Mouse (Mus musculus) cerebral cortex, adult 2 months (tissue): Measurements from ENCODE around the gene Fuz.

Source experiments
- WGBS: fragments of 180-500 bp; shearing (Covaris S2); methylation state at CpG from one replicate; pipeline ENCODE4 v1.1.7; 2018; 5-methylcytosine and 5-hydroxymethylcytosine counted together

Fuz gene

GRCm38 (mm10) chr7:44860576-44861428 lies 35.1 kb upstream of the Fuz start:
- 40% methylated on average over 22 of the region's 22 CpGs for WGBS

GRCm38 (mm10) chr7:44861429-44861816 lies 34.5 kb upstream of the Fuz start:
- 74% methylated on average over 14 of the region's 14 CpGs for WGBS

GRCm38 (mm10) chr7:44862434-44862833 lies 33.4 kb upstream of the Fuz start:
- 35% methylated on average over 8 of the region's 8 CpGs for WGBS

- WGBS, result 80% methylated on average over 14 of the region's 14 CpGs
These were observed 32.7 kb upstream of the Fuz start for GRCm38 (mm10) chr7:44863210-44863609.

GRCm38 (mm10) chr7:44863982-44864494 lies 31.8 kb upstream of the Fuz start:
- 71% methylated on average over 11 of the region's 11 CpGs for whole genome bisulfite sequencing

- WGBS, result 52% methylated on average over 24 of the region's 24 CpGs
These were observed 31.0 kb upstream of the Fuz start for GRCm38 (mm10) chr7:44864595-44865542.

- 16% methylated on average over 15 of the region's 15 CpGs for WGBS
These were observed 29.4 kb upstream of the Fuz start for GRCm38 (mm10) chr7:44866276-44867009.

- WGBS, result 37% methylated on average over 19 of the region's 19 CpGs
These were observed 28.7 kb upstream of the Fuz start for GRCm38 (mm10) chr7:44867010-44867702.

GRCm38 (mm10) chr7:44867802-44868201 lies 28.1 kb upstream of the Fuz start:
- WGBS, result 22% methylated on average over 9 of the region's 9 CpGs

- 5% methylated on average over 16 of the region's 16 CpGs for WGBS
These were observed 27.4 kb upstream of the Fuz start for GRCm38 (mm10) chr7:44868465-44868864.

GRCm38 (mm10) chr7:44868919-44869696 lies 26.8 kb upstream of the Fuz start:
- WGBS, result 1% methylated on average over 108 of the region's 108 CpGs

- 5% methylated on average over 29 of the region's 29 CpGs for WGBS
These were observed 26.0 kb upstream of the Fuz start, which contains the start of gene Ptov1 for GRCm38 (mm10) chr7:44869697-44870528. TSS of gene Ptov1 (minus strand) at chr7:44869788.

GRCm38 (mm10) chr7:44870614-44871013 lies 25.3 kb upstream of the Fuz start:
- WGBS, result 77% methylated on average over 6 of the region's 6 CpGs

GRCm38 (mm10) chr7:44871181-44871580 lies 24.7 kb upstream of the Fuz start:
- WGBS, result 50% methylated on average over 1 of the region's 1 CpGs

- 90% methylated on average over 2 of the region's 2 CpGs for WGBS
These were observed 24.1 kb upstream of the Fuz start for GRCm38 (mm10) chr7:44871774-44872173.

GRCm38 (mm10) chr7:44877833-44878232 lies 18.0 kb upstream of the Fuz start:
- WGBS, result 68% methylated on average over 14 of the region's 14 CpGs

GRCm38 (mm10) chr7:44883036-44883435 lies 12.8 kb upstream of the Fuz start:
- 94% methylated on average over 3 of the region's 3 CpGs for WGBS

GRCm38 (mm10) chr7:44884637-44885036 lies 11.2 kb upstream of the Fuz start:
- 94% methylated on average over 5 of the region's 5 CpGs for WGBS

- WGBS, result 86% methylated on average over 7 of the region's 7 CpGs
These were observed 8.9 kb upstream of the Fuz start for GRCm38 (mm10) chr7:44886964-44887363.
